Mouse (Mus musculus): ENCODE data around the gene Tspoap1.

- no peak for TF ChIP-seq CTCF (IDR thresholded peaks at IDR 0.05; ENCODE audit: extremely low read depth, insufficient read length, insufficient replicate concordance, low read depth, low read length)
- TF ChIP-seq POLR2A (IDR thresholded peaks at IDR 0.05; ENCODE audit: low read depth, low read length): no peak
Measured at GRCm38 (mm10) chr11:87805448-87805847, 45.1 kb downstream of the Tspoap1 start.

Measured in small intestine, adult 2 months (tissue).